Mouse (Mus musculus) lung, postnatal 0 days (tissue): ENCODE results near the gene BC048671. TPM values are rescaled to one million over a fixed set of nuclear protein-coding genes. Genes with fewer than 3 reads are reported as not detected.

Experiments used
- ATAC-seq: fragments of 200-750 bp; cut with Nextera tagmentation; 2 replicates; pipeline ENCODE4 v1.8.0; 2017; ENCODE audit warnings: moderate library complexity
- DNase-seq: peaks from one replicate; pipeline ENCODE4 v3.0.0-alpha.2; 2016; ENCODE audit warnings: low spot score
- H3K27ac ChIP-seq: fragments of 300-500 bp; sonication (generic); 2 replicates; pipeline ENCODE4 v1.5.1; 2014; ENCODE audit warnings: antibody characterized with exemption, mild to moderate bottlenecking, low read length, mixed read lengths
- H3K27me3 ChIP-seq: fragments of 300-500 bp; sonication (generic); replicated peaks from 2 replicates; pipeline ENCODE4 v1.6.1; 2014; ENCODE audit warnings: low read length, mixed read lengths; ENCODE audit not compliant: insufficient read depth
- H3K36me3 ChIP-seq: fragments of 300-500 bp; sonication (generic); 2 replicates; pipeline ENCODE4 v1.6.1; 2014; ENCODE audit warnings: low read length, mixed read lengths; ENCODE audit not compliant: insufficient read depth
- H3K4me1 ChIP-seq: fragments of 300-500 bp; sonication (generic); 2 replicates; pipeline ENCODE4 v1.6.1; 2014; ENCODE audit warnings: antibody characterized with exemption, low read depth, low read length, mixed read lengths; ENCODE audit not compliant: insufficient read depth
- H3K4me2 ChIP-seq: fragments of 300-500 bp; sonication (generic); replicated peaks from 2 replicates; pipeline ENCODE4 v1.6.1; 2014; ENCODE audit warnings: low read depth, mild to moderate bottlenecking, low read length, moderate library complexity, mixed read lengths
- H3K4me3 ChIP-seq: fragments of 300-500 bp; sonication (generic); 2 replicates; pipeline ENCODE4 v1.5.1; 2014; ENCODE audit warnings: low read depth, low read length
- H3K9ac ChIP-seq: fragments of 300-500 bp; sonication (generic); replicated peaks from 2 replicates; pipeline ENCODE4 v1.6.1; 2014; ENCODE audit warnings: low read depth, mild to moderate bottlenecking
- H3K9me3 ChIP-seq: fragments of 300-500 bp; sonication (generic); 2 replicates; pipeline ENCODE4 v1.6.1; 2016; ENCODE audit warnings: low read length, mixed read lengths
- CTCF ChIP-seq: IDR thresholded peaks from 2 replicates; pipeline ENCODE4 v1.5.1; 2016; ENCODE audit warnings: antibody characterized with exemption, mild to moderate bottlenecking
- EP300 ChIP-seq: IDR thresholded peaks from 2 replicates; pipeline ENCODE4 v1.6.1; 2016; ENCODE audit warnings: antibody characterized with exemption, mild to moderate bottlenecking, control low read depth
- WGBS: fragments of 180-500 bp; shearing (Covaris S2); extraction: QIAGEN DNeasy Blood & Tissue Kit; methylation state at CpG from one replicate; pipeline ENCODE4 v1.1.7; 2014; 5-methylcytosine and 5-hydroxymethylcytosine counted together
- polyA plus RNA-seq: library from polyadenylated mRNA; unstranded; fragments of >200 nt; fragmentation: Nextera tagmentation; extraction: Ambion mirVana; gene quantifications from 2 replicates; pipeline ENCODE4 v1.2.1, GENCODE M21; 2015

The BC048671 gene
- polyA plus RNA-seq, 1 experiment from 2014 or later = not detected

DNA sequence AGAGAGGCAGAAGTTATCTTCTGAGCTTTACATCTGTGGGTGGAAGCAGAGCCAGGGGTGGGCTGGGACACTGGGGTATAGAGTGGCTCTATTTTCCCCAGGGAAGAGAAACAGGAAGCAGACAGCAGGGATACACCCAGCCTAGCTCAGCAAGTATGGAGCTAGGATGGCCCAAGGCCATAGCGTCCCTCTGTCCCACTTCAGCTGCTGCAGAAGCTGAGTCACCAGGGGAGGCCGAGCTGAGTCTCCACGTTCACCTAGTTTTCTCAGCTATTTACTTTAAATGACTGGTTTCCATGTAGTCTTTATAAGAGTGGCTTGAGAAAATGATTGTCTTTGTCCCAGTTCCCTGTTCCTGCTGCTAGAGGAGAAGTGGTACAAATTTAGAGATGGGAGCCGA lies 47.5 kb downstream of the BC048671 start:
- H3K27ac ChIP-seq = no peak overlapping the region
- no peak overlapping the region for H3K9ac ChIP-seq
- H3K36me3 ChIP-seq = no peaks in the 10 kb centered on the region
- H3K4me3 ChIP-seq = no peak overlapping the region
- H3K27me3 ChIP-seq = no peaks in the 10 kb centered on the region
- DNase-seq (no peak), ATAC-seq (no peak)
- no peaks in the 10 kb centered on the region for H3K4me1 ChIP-seq
- no peak overlapping the region for H3K4me2 ChIP-seq
- no peaks in the 10 kb centered on the region for H3K9me3 ChIP-seq
- WGBS = 58% methylated on average over 4 of the region's 4 CpGs
- TF ChIP-seq EP300 = no peak
- TF ChIP-seq CTCF = no peak

DNA sequence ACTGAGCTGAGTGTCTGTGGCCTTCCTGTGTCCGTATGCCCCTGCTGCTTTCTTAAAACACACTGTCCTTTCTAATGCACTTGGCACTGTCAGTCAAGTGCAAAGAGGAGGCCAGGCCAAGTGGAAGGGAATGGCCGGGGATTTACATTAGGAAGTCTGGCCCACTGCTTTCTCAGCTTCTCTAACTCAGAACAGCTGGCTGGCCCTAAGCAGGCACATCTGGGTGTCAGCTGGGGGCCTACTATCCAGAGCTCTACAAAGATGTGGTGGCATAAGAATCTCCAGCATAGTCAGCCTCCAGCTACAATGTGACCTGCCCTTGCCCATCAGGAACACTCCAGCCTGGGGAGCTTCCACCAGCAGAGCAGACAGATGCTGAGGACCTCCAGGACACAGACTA lies 49.0 kb downstream of the BC048671 start:
- no peak overlapping the region for H3K4me2 ChIP-seq
- no peak overlapping the region for H3K27ac ChIP-seq
- no peaks in the 10 kb centered on the region for H3K27me3 ChIP-seq
- no peak for DNase-seq
- H3K4me3 ChIP-seq = no peak overlapping the region
- H3K9me3 ChIP-seq = no peaks in the 10 kb centered on the region
- no peak overlapping the region for H3K9ac ChIP-seq
- WGBS = 50% methylated on average over 2 of the region's 2 CpGs
- no peak for ATAC-seq
- TF ChIP-seq EP300 (no peak), CTCF (no peak)
- no peaks in the 10 kb centered on the region for H3K36me3 ChIP-seq
- H3K4me1 ChIP-seq = no peaks in the 10 kb centered on the region

Other genes starting within 250 kb of the BC048671 start
- not detected in 2 replicates for gene Vmn1r49, start 222.7 kb upstream of the BC048671 start, polyA plus RNA-seq
- not detected in 2 replicates for gene Vmn1r50, start 199.8 kb upstream of the BC048671 start, polyA plus RNA-seq
- gene Vmn1r51, start 178.6 kb upstream of the BC048671 start, polyA plus RNA-seq = not detected in 2 replicates
- gene Vmn1r52, start 126.4 kb upstream of the BC048671 start, polyA plus RNA-seq = not detected in 2 replicates
- not detected in 2 replicates for gene V1ra8, start 98.4 kb upstream of the BC048671 start, polyA plus RNA-seq
- not detected in 2 replicates for gene Vmn1r53, start 76.8 kb upstream of the BC048671 start, polyA plus RNA-seq
- not detected in 2 replicates for gene Vmn1r54, start 54.9 kb upstream of the BC048671 start, polyA plus RNA-seq
- gene Chst13, start 24.0 kb downstream of the BC048671 start, polyA plus RNA-seq = 0.08 and 0.10 TPM in 2 replicates
- not detected in 2 replicates for gene Uroc1, start 32.1 kb downstream of the BC048671 start, polyA plus RNA-seq
- 6.5 and 6.9 TPM in 2 replicates for gene Zxdc, start 68.3 kb downstream of the BC048671 start, polyA plus RNA-seq
- gene Cfap100, start 127.6 kb downstream of the BC048671 start, polyA plus RNA-seq = 3.9 and 5.2 TPM in 2 replicates
- 20.0 and 41.4 TPM in 2 replicates for gene Klf15, start 161.4 kb downstream of the BC048671 start, polyA plus RNA-seq
- 4.8 and 5.7 TPM in 2 replicates for gene Aldh1l1, start 185.2 kb downstream of the BC048671 start, polyA plus RNA-seq